Mouse (Mus musculus) gastrocnemius, postnatal 36 days (tissue): Measurements from ENCODE around the gene Hist2h3c1. TPM values are rescaled to one million over a fixed set of nuclear protein-coding genes. Genes with fewer than 3 reads are reported as not detected.
A peak's percentile ranks its signal among the peaks of the same experiment; 100 is the strongest.

ENCODE experiments used
- DNase-seq, 2 experiments: peaks; one replicate each; pipeline ENCODE4 v3.0.0; 2022
- intact Hi-C: fragments of 180-260 bp; cut with DNase I; formaldehyde crosslinking; loops from one replicate; pipeline ENCODE4 v1.15.1; 2025
- total RNA-seq, 2 experiments: library from RNA; stranded (reverse); gene quantifications; 2 replicates each; pipeline ENCODE4 v1.2.3; 2021

The Hist2h3c1 gene
- total RNA-seq, 2 experiments from 2014 or later: not detected

GRCm38 (mm10) chr3:96250890-96251289 lies 4.4 kb downstream of the Hist2h3c1 start:
- intact Hi-C loops: no loop called here
- no peak for DNase-seq

- intact Hi-C loops: no loop called here
- DNase-seq: no peak
Measured at GRCm38 (mm10) chr3:96251787-96252186, 5.3 kb downstream of the Hist2h3c1 start.

- intact Hi-C loops: no loop called here
Measured at GRCm38 (mm10) chr3:96254683-96255355, 8.3 kb downstream of the Hist2h3c1 start.

DNA sequence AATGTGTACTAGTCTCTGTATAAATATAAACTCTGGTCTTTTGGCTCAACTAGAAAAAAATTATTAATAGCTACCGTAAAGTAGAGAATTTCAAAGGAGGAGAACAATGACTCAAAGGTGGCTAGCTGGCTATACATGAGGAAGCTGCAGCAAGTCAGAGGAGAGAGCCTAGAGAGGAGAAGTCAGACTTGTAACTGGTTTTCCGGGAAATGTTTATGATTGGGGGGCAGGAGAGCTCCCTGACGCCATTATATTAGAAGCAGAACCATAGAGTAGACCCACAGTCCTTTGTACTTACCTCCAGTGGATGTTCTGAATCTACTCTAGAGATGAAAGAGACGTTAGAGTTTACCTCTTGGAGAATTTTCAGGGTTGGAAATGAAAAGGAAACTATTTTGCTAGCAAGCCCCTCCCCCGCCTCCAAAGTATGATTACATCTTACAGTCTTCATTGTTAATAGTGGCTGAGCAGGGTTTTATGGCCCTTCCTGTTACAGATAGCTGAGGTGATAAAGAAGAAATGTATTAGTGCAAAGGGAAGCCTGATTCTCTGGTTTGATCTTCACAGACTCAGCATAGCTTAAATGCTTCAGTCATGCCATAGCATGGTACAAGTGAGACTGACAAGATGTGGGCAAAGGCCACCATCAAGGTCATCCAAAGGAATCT lies 9.6 kb downstream of the Hist2h3c1 start:
- intact Hi-C loops: no loop called here
- DNase-seq: no peak

More at GRCm38 (mm10) chr3:96254683-96255355, 8.3 kb downstream of the Hist2h3c1 start:
- DNase-seq: no peak

GRCm38 (mm10) chr3:96257190-96257589 lies 10.7 kb downstream of the Hist2h3c1 start:
- intact Hi-C loops: no loop called here
- no peak for DNase-seq

DNA sequence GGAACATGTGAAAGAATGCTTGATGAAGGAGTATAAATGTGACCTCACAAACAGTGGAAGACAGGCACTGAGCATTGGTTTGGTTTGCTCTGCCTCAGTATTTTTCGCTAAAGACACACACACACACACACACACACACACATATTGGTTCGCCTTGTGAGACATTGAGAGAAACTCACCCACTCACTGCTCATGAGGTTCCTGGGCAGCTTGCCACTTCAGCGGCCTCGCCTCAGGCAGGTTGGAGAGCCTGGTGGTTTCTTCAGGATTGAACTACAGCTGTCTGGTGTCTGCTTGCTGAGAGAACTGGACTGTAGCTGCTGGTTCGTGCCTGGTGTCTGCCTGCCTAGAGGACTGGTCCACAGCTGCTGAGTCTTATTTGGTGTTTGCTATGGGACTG lies 13.7 kb downstream of the Hist2h3c1 start:
- intact Hi-C loops: loop anchor here (10.0 kb wide), 1 partner anchor 195 kb away; no protein-coding TSS in a partner anchor
- no peak for DNase-seq

GRCm38 (mm10) chr3:96261623-96262022 lies 15.1 kb downstream of the Hist2h3c1 start:
- intact Hi-C loops: loop anchor here (10.0 kb wide), 1 partner anchor 197 kb away; no protein-coding TSS in a partner anchor
- no peak for DNase-seq

- intact Hi-C loops: loop anchor here (10.0 kb wide), 1 partner anchor 198 kb away; no protein-coding TSS in a partner anchor
Measured at GRCm38 (mm10) chr3:96262216-96262875, 15.9 kb downstream of the Hist2h3c1 start.

GRCm38 (mm10) chr3:96262979-96263550 lies 16.6 kb downstream of the Hist2h3c1 start, which contains the start of gene Hist2h4:
Gene Hist2h4 (minus strand): TSS chr3:96263311.
- intact Hi-C loops: loop anchor here (10.0 kb wide), 1 partner anchor 198 kb away; no protein-coding TSS in a partner anchor

More at GRCm38 (mm10) chr3:96262216-96262875, 15.9 kb downstream of the Hist2h3c1 start:
- DNase-seq: peak; percentile 66 to 78

GRCm38 (mm10) chr3:96263558-96264403 lies 17.3 kb downstream of the Hist2h3c1 start:
- DNase-seq: peak in 1 of 2 experiments; percentile 54
- intact Hi-C loops: loop anchor here (10.0 kb wide), 1 partner anchor 199 kb away; no protein-coding TSS in a partner anchor

More at GRCm38 (mm10) chr3:96262979-96263550, 16.6 kb downstream of the Hist2h3c1 start, which contains the start of gene Hist2h4:
- DNase-seq: peak; percentile 89 to 93

- intact Hi-C loops: loop anchor here (10.0 kb wide), 1 partner anchor 200 kb away; no protein-coding TSS in a partner anchor
- no peak for DNase-seq
Measured at GRCm38 (mm10) chr3:96264404-96264949, 18.0 kb downstream of the Hist2h3c1 start.

DNA sequence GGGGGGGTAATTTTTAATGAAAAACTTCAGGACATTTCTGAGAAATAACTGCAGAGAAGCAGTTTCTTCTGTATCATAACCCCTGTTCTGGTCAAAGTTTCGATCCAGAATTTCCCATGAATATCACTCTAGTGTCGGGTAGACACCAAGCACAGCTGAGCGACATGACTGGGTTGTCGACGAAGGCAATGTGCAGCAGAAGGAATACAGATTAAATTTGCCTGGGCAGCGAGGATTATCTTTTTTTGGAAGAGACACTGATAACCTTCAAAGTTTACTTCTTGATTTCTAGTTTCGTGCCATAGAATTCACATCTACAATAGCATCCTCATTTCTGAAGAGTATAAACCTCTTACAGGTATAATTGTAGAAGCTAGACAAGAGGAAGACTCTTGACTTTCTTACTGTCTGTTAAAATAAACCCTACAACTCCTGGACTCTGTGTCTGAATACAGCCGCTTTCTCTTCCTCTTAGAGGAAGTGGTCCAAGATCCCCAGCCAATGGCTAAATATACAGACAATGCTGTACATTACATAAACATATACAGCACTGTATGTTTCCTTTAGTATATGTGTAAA lies 19.7 kb downstream of the Hist2h3c1 start:
- intact Hi-C loops: loop anchor here (10.0 kb wide), 1 partner anchor 201 kb away; no protein-coding TSS in a partner anchor
- no peak for DNase-seq

- intact Hi-C loops: loop anchor here (10.0 kb wide), 1 partner anchor 203 kb away; no protein-coding TSS in a partner anchor
- DNase-seq: no peak
Measured at GRCm38 (mm10) chr3:96267541-96267940, 21.1 kb downstream of the Hist2h3c1 start.

DNA sequence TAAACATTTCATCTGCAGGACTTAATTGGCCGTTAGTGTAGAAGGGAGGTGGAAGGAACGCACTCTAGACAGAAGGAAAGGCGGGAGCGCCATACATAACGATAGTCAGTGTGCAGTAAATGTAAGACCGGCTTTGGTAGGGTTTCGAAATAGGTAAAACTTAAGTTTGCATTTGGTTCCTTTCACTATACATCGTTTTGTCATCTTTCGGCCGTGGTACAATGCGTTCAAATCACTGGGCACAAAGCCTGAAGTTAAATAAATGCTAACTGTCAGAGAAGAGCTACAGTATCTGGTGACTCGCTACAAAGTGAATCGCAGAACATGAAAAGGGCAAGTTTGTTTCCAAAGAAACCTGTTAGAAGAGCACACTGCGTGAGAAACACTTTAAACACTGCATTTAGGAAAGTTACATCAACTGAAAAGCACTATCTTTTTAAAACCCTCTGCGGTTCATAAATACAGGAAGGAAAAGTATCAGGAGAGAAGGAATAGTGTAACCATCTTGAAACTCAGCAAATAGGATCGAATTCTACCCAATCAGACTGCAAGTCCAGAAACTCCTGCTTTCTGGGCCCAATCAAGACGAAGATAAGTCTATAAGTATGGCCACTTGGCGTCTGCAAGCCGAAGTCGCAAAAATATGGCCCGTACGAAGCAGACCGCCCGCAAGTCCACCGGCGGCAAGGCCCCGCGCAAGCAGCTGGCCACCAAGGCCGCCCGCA lies 21.7 kb downstream of the Hist2h3c1 start, which contains the start of gene Hist2h3b:
Hist2h3b (plus strand) TSS at position 604 of the 725 bp plus-strand sequence.
- intact Hi-C loops: loop anchor here (10.0 kb wide), 1 partner anchor 203 kb away; no protein-coding TSS in a partner anchor
- peak; percentile 50 to 75 for DNase-seq

DNA sequence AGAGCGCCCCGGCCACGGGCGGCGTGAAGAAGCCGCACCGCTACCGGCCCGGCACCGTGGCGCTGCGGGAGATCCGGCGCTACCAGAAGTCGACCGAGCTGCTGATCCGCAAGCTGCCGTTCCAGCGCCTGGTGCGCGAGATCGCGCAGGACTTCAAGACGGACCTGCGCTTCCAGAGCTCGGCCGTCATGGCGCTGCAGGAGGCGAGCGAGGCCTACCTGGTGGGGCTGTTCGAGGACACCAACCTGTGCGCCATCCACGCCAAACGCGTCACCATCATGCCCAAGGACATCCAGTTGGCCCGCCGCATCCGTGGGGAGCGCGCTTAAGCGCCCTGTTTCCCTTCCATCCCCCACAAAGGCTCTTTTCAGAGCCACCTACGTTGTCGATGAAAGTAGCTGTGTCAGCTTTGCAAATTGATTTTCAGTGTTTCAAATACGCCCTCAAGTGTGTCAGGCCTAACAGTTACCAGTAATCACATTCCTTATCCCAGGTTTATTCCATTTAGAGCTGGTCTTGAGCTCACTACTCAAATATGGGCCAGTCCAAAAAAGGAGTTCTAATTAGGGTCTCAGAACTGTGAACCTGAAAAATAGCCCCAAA lies 22.4 kb downstream of the Hist2h3c1 start:
- intact Hi-C loops: loop anchor here (10.0 kb wide), 1 partner anchor 204 kb away; no protein-coding TSS in a partner anchor
- peak in 1 of 2 experiments; percentile 23 for DNase-seq

GRCm38 (mm10) chr3:96269511-96270474 lies 23.3 kb downstream of the Hist2h3c1 start, which contains the start of gene Hist2h2bb:
Gene Hist2h2bb (plus strand): TSS chr3:96269752.
- intact Hi-C loops: loop anchor here (10.0 kb wide), 1 partner anchor 205 kb away; no protein-coding TSS in a partner anchor
- peak; percentile 83 to 84 for DNase-seq
